Mouse (Mus musculus) kidney, embryonic 16.5 days (tissue): Measurements from ENCODE around the gene Rtn1. TPM values are rescaled to one million over a fixed set of nuclear protein-coding genes. Genes with fewer than 3 reads are reported as not detected.

ENCODE experiments used
- polyA plus RNA-seq: library from polyadenylated mRNA; unstranded; fragments of >200 nt; fragmentation: Nextera tagmentation; extraction: Ambion mirVana; gene quantifications from 2 replicates; pipeline ENCODE4 v1.2.1, GENCODE M21; 2015

The Rtn1 gene
- polyA plus RNA-seq, 1 experiment from 2014 or later = 9.4 TPM

Other genes with a start within 250 kb of the Rtn1 start
- gene Ccdc175, start 224.0 kb downstream of the Rtn1 start, polyA plus RNA-seq = not detected in 2 replicates
- gene Lrrc9, start 32.8 kb upstream of the Rtn1 start, polyA plus RNA-seq = 0.20 and 0.55 TPM in 2 replicates
- gene Pcnx4, start 127.3 kb upstream of the Rtn1 start, polyA plus RNA-seq = 10.0 and 10.5 TPM in 2 replicates
- not detected in 2 replicates for gene Gm4756, start 240.6 kb upstream of the Rtn1 start, polyA plus RNA-seq